Mouse (Mus musculus): ENCODE results near the gene Klrb1b. TPM values are rescaled to one million over a fixed set of nuclear protein-coding genes. Genes with fewer than 3 reads are reported as not detected.
"Not testable (repeated sequence)": the region's sequence is repeated elsewhere in the genome, so short reads cannot be mapped to it uniquely, and the experiment has no call there.

Klrb1b gene
- polyA plus RNA-seq, 1 experiment = not detected

DNA sequence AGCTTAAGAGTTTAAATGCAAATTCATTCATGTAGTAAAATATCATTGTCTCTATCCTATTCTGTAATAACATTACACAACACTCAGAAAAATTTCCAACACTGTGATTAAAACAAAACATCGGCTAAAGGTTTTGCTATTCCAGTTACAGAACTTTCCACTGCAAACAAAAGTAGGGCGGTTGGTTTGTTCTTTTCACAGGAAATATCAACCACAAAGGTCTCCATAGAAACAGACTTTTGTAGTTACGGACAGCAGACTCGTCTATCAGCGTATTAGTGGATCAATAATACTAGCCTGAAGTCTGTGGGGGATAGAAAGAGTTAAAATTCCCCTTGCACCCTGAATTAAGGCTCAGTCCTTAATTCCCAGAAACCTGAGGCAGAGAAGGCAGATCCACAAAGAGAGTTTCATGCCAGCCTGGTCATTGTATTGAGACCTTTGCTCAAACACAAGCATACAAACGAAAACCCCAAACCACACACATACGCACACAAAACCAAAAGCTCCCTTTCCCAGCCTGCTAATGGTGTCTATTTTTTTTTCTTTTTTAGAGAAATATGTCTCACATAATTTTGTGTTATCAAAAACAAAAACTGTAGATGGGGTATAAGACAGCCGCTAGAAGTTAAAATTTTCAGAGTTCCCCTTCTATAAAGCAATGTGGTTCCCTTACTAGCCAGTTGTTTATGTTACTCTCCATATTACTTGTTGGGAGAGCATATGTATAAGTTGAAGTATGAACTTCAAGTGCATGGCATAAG is 10.2 kb upstream of the Klrb1b start:
- H3K36me3 ChIP-seq (replicated peaks; ENCODE audit: low read length) = no peaks in the 10 kb centered on the region
- H3K27me3 ChIP-seq (replicated peaks) = no peaks in the 10 kb centered on the region
- H3K4me1 ChIP-seq = peaks cover 41% of the 10 kb centered on the region
- no peaks in the 10 kb centered on the region for H3K9me3 ChIP-seq
- TF ChIP-seq FLI1 (IDR thresholded peaks at IDR 0.05; ENCODE audit: low read length) (no peak), GATA1 (IDR thresholded peaks at IDR 0.05; ENCODE audit: borderline replicate concordance, low read length) (no peak)
- H3K4me3 ChIP-seq (replicated peaks) = no peak overlapping the region

DNA sequence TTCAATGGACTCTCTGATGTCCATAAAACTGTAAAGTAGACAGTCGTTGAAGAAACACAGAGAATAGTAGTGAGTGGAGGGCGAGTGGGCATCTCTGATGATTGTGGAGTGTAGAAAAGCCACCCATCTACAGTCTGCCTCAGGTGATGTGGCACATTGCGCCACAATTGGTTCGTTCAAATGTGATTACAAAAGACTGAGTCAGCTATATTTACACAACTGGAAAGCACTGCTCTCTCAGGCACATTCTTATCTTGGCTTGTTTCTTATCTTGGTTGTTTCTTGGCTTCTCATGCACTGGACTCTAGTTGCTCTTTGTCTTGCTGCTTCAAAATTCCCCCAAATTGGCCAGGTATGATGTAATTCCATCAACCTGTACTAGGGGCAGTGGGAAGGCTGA is 9.4 kb upstream of the Klrb1b start:
- Histone ChIP-seq H3K4me3 (replicated peaks) (peak overlapping the region; percentile 38), H3K27me3 (replicated peaks) (no peaks in the 10 kb centered on the region)
- TF ChIP-seq FLI1 (IDR thresholded peaks at IDR 0.05; ENCODE audit: low read length) (no peak), GATA1 (IDR thresholded peaks at IDR 0.05; ENCODE audit: borderline replicate concordance, low read length) (no peak)

DNA sequence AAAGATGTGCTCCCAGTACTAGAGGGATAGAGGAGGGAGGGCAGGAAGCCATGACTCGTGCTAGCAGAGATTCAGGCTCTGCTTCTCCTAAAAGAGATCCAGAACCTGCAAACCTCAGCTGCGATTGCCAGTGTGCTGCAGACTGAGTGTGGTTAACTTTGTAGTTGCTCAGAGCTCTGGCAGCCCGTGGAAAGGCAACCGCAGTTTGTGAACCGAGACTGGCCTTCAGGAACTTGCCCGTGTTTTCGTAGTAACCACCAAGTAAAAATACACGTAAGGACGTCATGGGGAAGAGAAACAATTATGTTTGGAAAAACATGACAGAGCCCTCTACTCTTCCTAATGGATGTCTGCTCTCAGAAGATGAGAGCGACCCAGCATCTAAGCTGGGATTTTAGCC is 6.9 kb upstream of the Klrb1b start:
- Histone ChIP-seq H3K36me3 (replicated peaks; ENCODE audit: low read length) (no peaks in the 10 kb centered on the region), H3K4me3 (replicated peaks) (no peak overlapping the region), H3K4me1 (peaks cover 26% of the 10 kb centered on the region), H3K27me3 (replicated peaks) (no peaks in the 10 kb centered on the region), H3K9me3 (no peaks in the 10 kb centered on the region)
- TF ChIP-seq GATA1 (IDR thresholded peaks at IDR 0.05; ENCODE audit: borderline replicate concordance, low read length) (no peak), FLI1 (IDR thresholded peaks at IDR 0.05; ENCODE audit: low read length) (no peak)

More for the DNA sequence above, 9.4 kb upstream of the Klrb1b start:
- Histone ChIP-seq H3K9me3 (no peaks in the 10 kb centered on the region), H3K4me1 (peaks cover 38% of the 10 kb centered on the region), H3K36me3 (replicated peaks; ENCODE audit: low read length) (no peaks in the 10 kb centered on the region)

DNA sequence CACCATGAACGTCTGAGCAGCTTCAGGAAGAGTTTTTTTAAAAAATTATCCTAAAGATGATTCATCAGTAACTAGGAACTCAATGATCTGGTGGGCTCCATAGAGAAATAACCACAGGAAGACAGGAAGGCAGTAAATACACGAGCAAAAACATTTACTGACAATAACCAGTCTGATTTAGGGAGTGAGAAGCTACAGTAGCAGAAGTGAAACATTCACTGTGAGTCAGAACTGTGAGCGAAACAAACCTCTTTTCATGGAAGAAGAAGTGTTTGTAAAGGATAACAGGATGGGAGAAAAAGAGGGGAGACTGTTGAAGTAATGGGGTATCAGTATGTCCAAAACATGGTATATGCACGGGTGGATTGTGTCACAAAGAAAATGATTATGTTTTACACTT is 3.7 kb upstream of the Klrb1b start:
- H3K27me3 ChIP-seq (replicated peaks) = no peaks in the 10 kb centered on the region
- H3K9me3 ChIP-seq = no peaks in the 10 kb centered on the region
- TF ChIP-seq GATA1 (IDR thresholded peaks at IDR 0.05; ENCODE audit: borderline replicate concordance, low read length) (no peak), FLI1 (IDR thresholded peaks at IDR 0.05; ENCODE audit: low read length) (no peak)
- H3K36me3 ChIP-seq (replicated peaks; ENCODE audit: low read length) = no peaks in the 10 kb centered on the region
- no peak overlapping the region for H3K4me3 ChIP-seq (replicated peaks)
- no peaks in the 10 kb centered on the region for H3K4me1 ChIP-seq

DNA sequence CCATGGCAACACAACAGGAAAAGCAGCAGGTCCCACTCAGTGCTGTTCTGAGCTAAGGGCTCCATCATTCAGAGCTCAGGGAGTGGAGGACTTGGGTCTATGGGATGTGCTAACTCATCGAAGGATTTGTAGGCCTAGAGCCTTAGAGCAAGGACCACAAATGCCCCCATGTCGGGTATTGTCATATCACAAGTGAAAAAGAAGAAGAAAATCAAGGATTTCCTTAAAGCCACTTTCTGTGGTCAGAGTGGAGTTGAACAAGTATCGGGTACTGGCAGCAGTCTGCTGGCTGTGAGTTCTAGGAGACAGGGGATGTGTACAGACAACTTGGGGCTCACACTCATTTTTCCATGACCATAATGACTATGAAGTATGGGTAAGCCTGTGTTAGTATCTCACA is 650 bp upstream of the Klrb1b start:
- Histone ChIP-seq H3K36me3 (replicated peaks; ENCODE audit: low read length) (no peaks in the 10 kb centered on the region), H3K4me1 (no peaks in the 10 kb centered on the region), H3K9me3 (no peaks in the 10 kb centered on the region), H3K27me3 (replicated peaks) (no peaks in the 10 kb centered on the region), H3K4me3 (replicated peaks) (no peak overlapping the region)
- no peak for TF ChIP-seq FLI1 (IDR thresholded peaks at IDR 0.05; ENCODE audit: low read length)
- no peak for TF ChIP-seq GATA1 (IDR thresholded peaks at IDR 0.05; ENCODE audit: borderline replicate concordance, low read length)

DNA sequence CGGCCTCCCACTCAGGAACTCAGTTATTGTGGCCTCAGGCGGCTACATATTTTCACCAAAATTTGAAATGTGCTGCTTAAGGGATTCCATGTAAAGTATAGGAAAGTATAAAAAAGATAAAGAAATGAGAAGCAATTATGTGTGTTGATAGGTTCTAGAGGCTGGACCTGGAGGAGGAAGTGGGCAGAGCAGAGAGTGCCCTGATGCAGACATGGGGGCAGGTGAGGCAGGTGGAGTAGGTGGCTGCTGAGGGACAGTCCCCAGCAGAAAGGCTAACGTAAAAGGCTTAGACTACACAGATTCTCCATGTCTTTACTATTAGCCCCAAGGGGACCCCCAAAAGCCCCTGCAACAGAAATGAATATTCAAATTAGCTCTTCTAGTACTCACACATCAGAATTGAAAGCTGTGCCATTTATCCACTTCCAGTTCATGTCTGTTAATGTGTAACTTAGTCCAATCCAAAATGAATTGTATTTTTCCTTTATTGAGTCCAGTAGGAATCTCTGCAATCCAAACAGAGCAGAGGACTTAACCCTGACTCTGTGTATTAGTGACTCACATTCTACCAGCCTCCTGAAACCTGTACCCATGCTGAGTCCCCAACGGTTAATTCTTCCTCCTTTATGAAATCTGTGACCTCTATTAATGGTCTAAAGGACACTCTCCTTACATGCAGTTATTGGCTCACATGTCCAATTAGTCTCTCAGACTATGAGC is 7.9 kb downstream of the Klrb1b start:
- H3K27me3 ChIP-seq (replicated peaks) = peaks cover 2% of the 10 kb centered on the region
- no peak for TF ChIP-seq GATA1 (IDR thresholded peaks at IDR 0.05; ENCODE audit: borderline replicate concordance, low read length)
- no peak for TF ChIP-seq FLI1 (IDR thresholded peaks at IDR 0.05; ENCODE audit: low read length)
- H3K4me1 ChIP-seq = peaks cover 8% of the 10 kb centered on the region
- no peaks in the 10 kb centered on the region for H3K36me3 ChIP-seq (replicated peaks; ENCODE audit: low read length)
- no peak overlapping the region for H3K4me3 ChIP-seq (replicated peaks)
- no peaks in the 10 kb centered on the region; the same call in 1 of the 2 replicates for H3K9me3 ChIP-seq

DNA sequence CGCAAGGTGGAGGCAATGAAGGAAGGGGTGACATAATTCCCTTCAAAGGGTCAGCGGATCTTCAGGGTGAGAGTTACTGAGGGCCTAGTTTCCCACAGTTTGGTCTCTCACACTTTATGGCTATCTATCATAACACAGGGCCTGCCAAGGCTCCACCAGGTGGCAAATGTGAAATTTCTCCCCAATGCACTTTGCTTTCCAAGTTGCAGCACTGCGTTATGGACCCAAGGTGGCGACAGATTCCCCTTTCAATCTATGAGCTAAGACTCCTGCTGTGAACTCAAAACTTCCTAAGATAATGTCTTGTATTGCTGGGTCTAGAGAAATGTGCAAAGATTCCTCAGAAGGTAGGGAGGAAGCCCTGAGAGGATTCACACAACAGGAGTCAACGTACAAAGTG is 17.6 kb downstream of the Klrb1b start:
- no peak for TF ChIP-seq GATA1 (IDR thresholded peaks at IDR 0.05; ENCODE audit: borderline replicate concordance, low read length)
- TF ChIP-seq FLI1 (IDR thresholded peaks at IDR 0.05; ENCODE audit: low read length) = no peak
- Histone ChIP-seq H3K27me3 (replicated peaks) (peaks cover 5% of the 10 kb centered on the region), H3K4me1 (peaks cover 23% of the 10 kb centered on the region), H3K36me3 (replicated peaks; ENCODE audit: low read length) (no peaks in the 10 kb centered on the region), H3K4me3 (replicated peaks) (no peak overlapping the region), H3K9me3 (no peaks in the 10 kb centered on the region)

DNA sequence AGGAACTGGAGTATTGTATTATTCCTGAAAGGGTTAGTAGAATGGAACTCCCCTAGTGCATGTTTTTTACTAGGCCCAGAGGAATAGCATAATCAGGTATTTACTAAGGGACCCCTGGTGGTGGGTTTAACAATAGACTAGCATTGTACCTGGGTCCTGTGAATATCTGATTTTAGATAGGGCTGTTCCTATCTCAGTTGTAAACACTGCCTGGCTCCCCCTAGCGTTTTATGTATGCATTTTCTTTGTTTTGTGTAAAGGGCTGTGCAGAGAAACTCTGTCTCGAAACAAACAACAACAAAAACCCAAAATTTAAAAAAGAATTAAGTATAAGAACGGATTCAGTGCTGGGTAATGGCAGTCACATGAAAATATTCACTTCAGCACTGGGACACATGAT is 19.1 kb downstream of the Klrb1b start:
- peaks cover 32% of the 10 kb centered on the region for H3K4me1 ChIP-seq
- no peaks in the 10 kb centered on the region for H3K36me3 ChIP-seq (replicated peaks; ENCODE audit: low read length)
- H3K9me3 ChIP-seq = no peaks in the 10 kb centered on the region
- TF ChIP-seq GATA1 (IDR thresholded peaks at IDR 0.05; ENCODE audit: borderline replicate concordance, low read length) (no peak), FLI1 (IDR thresholded peaks at IDR 0.05; ENCODE audit: low read length) (no peak)
- peaks cover under 1% of the 10 kb centered on the region for H3K27me3 ChIP-seq (replicated peaks)
- H3K4me3 ChIP-seq (replicated peaks) = no peak overlapping the region

DNA sequence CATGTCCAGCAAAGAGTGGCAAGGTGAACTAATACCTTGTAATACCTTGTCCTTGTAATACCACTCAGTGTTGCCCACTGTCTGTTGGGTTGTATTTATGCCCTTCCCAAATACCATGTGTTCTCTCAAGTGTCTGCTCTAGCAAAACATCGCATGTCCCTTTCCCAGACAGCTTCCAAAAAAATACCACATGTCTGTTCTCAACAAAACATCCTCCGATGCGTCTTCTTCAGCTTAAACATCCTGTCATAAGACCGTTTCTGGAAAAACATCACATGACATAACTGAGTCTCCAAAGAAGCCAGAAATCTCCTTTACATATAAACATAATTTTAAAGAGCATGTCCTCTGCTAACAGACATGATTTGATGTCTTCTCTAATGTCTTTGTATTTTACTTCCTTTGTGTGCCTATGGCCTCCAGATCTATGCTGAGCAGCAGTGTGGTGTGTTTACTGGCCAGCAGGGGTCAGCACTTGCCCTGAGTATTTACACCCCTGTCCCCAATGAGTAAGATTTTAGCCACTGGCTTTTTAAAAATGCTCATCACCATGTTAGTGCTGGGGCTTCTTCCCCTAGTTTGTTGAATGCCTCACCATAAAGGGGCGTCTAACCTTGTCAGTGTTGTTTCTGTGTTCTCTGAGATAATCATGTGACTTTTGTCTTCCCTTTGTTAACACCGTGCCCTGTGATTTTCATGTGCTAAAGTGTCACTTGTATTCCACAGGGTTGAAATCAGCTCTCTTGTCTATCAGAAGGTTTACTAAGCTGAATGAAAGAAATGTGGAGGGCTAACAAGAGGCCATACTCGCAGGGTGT is 21.1 kb downstream of the Klrb1b start:
- H3K27me3 ChIP-seq (replicated peaks); H3K36me3 ChIP-seq (replicated peaks; ENCODE audit: low read length); H3K9me3 ChIP-seq; H3K4me3 ChIP-seq (replicated peaks): not testable (repeated sequence)
- peaks cover 37% of the 10 kb centered on the region for H3K4me1 ChIP-seq

Data from megakaryocyte, embryonic 14.5 days (primary cell).